Mouse (Mus musculus) kidney, adult 2 months (tissue): ENCODE measurements around the gene Tyk2. TPM values are rescaled to one million over a fixed set of nuclear protein-coding genes. Genes with fewer than 3 reads are reported as not detected.
A peak's percentile ranks its signal among the peaks of the same experiment; 100 is the strongest.

Experiments
- DNase-seq: peaks from one replicate; pipeline ENCODE4 v3.0.0; 2021
- H3K27ac ChIP-seq: fragments of 200-500 bp; 2 replicates; pipeline ENCODE4 v1.5.1; 2012; ENCODE audit warnings: low read depth, low read length, control low read depth, inconsistent platforms; ENCODE audit not compliant: insufficient read depth
- H3K27me3 ChIP-seq: fragments of 200-500 bp; replicated peaks from 2 replicates; pipeline ENCODE4 v1.6.1; 2012; ENCODE audit warnings: mild to moderate bottlenecking, moderate library complexity, low read length, inconsistent platforms; ENCODE audit not compliant: control insufficient read depth, insufficient read depth
- H3K36me3 ChIP-seq: fragments of 200-500 bp; 2 replicates; pipeline ENCODE4 v1.6.1; 2012; ENCODE audit warnings: mild to moderate bottlenecking, moderate library complexity, low read length, inconsistent platforms; ENCODE audit not compliant: control insufficient read depth, insufficient read depth
- H3K4me1 ChIP-seq: fragments of 200-500 bp; 2 replicates; pipeline ENCODE4 v1.6.1; 2011; ENCODE audit warnings: low read length; ENCODE audit not compliant: control insufficient read depth, insufficient read depth
- H3K4me3 ChIP-seq: fragments of 200-500 bp; 2 replicates; pipeline ENCODE4 v1.5.1; 2011; ENCODE audit warnings: mild to moderate bottlenecking, low read depth, low read length, control low read depth; ENCODE audit not compliant: insufficient read depth
- CTCF ChIP-seq: fragments of 200-500 bp; conservative IDR thresholded peaks from 2 replicates; pipeline ENCODE4 v1.5.1; 2011; ENCODE audit warnings: low read depth, mild to moderate bottlenecking, control low read depth, low read length, moderate library complexity, mixed read lengths; ENCODE audit not compliant: insufficient read depth, insufficient read length
- POLR2A ChIP-seq: fragments of 200-500 bp; IDR thresholded peaks from one replicate; pipeline ENCODE4 v1.6.1; 2011; ENCODE audit warnings: low read depth, low read length, control low read depth
- WGBS: fragments of 180-500 bp; shearing (Covaris S2); methylation state at CpG from one replicate; pipeline ENCODE4 v1.1.7; 2018; 5-methylcytosine and 5-hydroxymethylcytosine counted together
- polyA plus RNA-seq: library from polyadenylated mRNA; depleted of rRNA; stranded (reverse); fragments of >200 nt; gene quantifications from 2 replicates; pipeline ENCODE4 v1.2.3, GENCODE M21; 2012

Tyk2 gene
- polyA plus RNA-seq, 1 experiment = 17.0 TPM

DNA sequence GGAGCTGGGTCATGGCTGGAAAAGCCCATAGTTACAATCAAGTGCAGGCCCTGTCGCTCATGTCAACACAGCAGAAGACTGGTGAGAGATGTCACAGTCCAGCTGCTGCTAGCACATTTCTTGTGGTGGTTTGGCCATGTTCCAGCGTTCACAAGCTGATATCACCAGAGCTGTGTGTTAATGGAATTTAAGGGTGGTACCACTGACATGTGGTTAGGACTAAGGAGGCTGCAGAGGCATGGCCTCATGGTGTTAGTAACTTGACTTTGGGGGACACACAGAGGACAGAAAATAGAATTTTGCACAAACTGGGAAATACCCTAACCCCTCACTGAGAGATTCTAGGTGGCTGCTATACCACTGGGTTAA, 4.8 kb downstream of the Tyk2 start:
- 54% methylated on average over 2 of the region's 2 CpGs for WGBS
- TF ChIP-seq POLR2A = no peak
- no peak for TF ChIP-seq CTCF
- Histone ChIP-seq H3K36me3 (no peaks in the 10 kb centered on the region), H3K4me1 (peaks cover 4% of the 10 kb centered on the region; the same call in 1 of the 2 replicates), H3K4me3 (no peak overlapping the region), H3K27me3 (no peaks in the 10 kb centered on the region), H3K27ac (no peak overlapping the region)
- no peak for DNase-seq

DNA sequence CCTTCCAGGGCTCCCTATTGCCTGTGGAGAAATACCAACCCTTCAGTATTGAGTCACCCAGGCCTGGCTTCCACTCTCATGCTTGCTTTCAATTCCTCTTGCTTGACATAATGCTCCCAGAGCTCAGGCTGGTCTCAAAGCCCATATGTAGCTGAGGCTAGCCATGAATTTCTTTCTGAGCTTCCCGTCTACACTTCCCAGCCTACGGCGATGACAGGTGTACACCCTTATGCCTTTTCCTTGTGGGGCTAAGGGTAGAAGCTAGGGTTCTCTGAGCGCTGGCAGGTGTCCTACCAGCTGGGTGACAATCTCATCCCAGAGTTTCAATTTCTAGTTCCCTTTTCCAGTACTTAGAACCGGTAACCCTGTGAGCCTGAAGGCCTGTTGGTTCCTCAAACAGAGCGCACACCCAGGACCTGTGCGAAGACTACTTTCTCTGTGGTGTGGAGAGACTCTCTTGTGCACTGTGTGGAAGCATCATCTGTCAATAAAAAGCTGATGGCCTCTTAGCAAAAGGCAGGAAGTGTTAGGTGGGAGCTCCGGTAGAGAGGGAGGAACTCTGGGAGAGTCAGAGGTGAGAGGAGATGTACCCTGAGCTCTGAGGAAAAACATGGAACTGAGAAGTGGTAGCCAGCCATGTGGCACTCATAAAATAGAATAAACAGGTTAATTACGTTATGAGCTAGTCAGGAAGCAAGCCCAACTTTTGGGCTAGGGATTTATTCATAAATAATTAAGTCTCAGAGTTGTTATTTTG, 5.4 kb downstream of the Tyk2 start:
- DNase-seq = no peak

DNA sequence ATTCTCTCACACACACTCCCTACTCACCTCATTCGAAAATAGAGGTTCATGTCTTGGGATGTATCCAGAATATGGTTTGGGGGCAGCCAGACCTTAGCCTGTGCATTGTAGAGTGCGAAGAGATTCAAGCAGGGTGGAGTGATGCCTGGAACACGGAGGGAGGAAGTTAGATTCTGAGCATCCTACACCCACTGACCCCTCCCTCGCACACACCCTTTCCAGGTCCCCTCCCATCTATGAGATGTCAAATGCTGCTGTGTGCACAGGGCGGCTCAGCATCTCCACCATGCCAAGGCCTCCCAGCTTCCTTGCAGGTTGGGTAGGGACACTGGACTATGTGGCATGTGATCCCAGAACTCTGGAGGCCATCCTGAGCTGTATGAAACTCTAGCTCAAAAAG, 6.2 kb downstream of the Tyk2 start:
- 84% methylated on average over 5 of the region's 5 CpGs for WGBS
- H3K36me3 ChIP-seq = no peaks in the 10 kb centered on the region
- no peak overlapping the region for H3K27ac ChIP-seq
- no peaks in the 10 kb centered on the region for H3K27me3 ChIP-seq
- no peak for DNase-seq
- no peak overlapping the region for H3K4me3 ChIP-seq
- no peaks in the 10 kb centered on the region for H3K4me1 ChIP-seq
- no peak for TF ChIP-seq CTCF
- TF ChIP-seq POLR2A = no peak

More for the DNA sequence above, 5.4 kb downstream of the Tyk2 start:
- TF ChIP-seq POLR2A (no peak), CTCF (no peak)
- WGBS = 84% methylated on average over 9 of the region's 9 CpGs
- Histone ChIP-seq H3K27ac (no peak overlapping the region), H3K4me3 (no peak overlapping the region), H3K4me1 (peaks cover 4% of the 10 kb centered on the region; the same call in 1 of the 2 replicates), H3K36me3 (no peaks in the 10 kb centered on the region), H3K27me3 (no peaks in the 10 kb centered on the region)

GRCm38 (mm10) chr9:21121483-21121882, 9.6 kb downstream of the Tyk2 start:
- H3K36me3 ChIP-seq = no peaks in the 10 kb centered on the region
- no peaks in the 10 kb centered on the region for H3K4me1 ChIP-seq
- WGBS = 89% methylated on average over 16 of the region's 16 CpGs
- TF ChIP-seq CTCF (no peak), POLR2A (no peak)
- H3K4me3 ChIP-seq = no peak overlapping the region
- DNase-seq = peak; percentile 48
- H3K27ac ChIP-seq = no peak overlapping the region
- no peaks in the 10 kb centered on the region for H3K27me3 ChIP-seq

GRCm38 (mm10) chr9:21117073-21117472, 14.0 kb downstream of the Tyk2 start:
- 65% methylated on average over 6 of the region's 6 CpGs for WGBS

DNA sequence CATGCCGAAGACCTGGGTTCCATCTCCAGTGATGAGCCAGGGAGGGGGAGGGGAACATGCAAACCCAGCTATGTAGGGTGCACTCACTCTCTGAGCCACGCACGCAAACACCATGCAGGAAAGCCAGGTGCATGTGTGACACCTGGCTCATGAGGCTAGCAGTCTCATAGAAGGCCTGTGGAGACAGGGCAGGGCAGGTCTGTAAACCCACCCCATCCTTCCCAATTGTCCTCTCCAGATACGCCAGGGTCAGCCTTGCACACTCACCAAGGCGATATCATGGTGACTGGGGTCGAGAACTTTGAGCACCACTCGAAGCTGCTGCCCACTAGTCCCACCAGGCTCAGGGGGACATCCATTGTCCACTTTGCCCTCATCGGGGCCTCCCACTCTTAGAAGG, 15.9 kb downstream of the Tyk2 start:
- Histone ChIP-seq H3K4me1 (no peaks in the 10 kb centered on the region), H3K36me3 (no peaks in the 10 kb centered on the region), H3K4me3 (no peak overlapping the region), H3K27ac (no peak overlapping the region), H3K27me3 (no peaks in the 10 kb centered on the region)
- no peak for DNase-seq
- no peak for TF ChIP-seq CTCF
- no peak for TF ChIP-seq POLR2A
- WGBS = 91% methylated on average over 8 of the region's 8 CpGs

More at GRCm38 (mm10) chr9:21117073-21117472, 14.0 kb downstream of the Tyk2 start:
- Histone ChIP-seq H3K4me3 (no peak overlapping the region), H3K27ac (no peak overlapping the region), H3K36me3 (no peaks in the 10 kb centered on the region), H3K4me1 (no peaks in the 10 kb centered on the region), H3K27me3 (no peaks in the 10 kb centered on the region)
- TF ChIP-seq POLR2A (no peak), CTCF (no peak)
- no peak for DNase-seq

- WGBS = 88% methylated on average over 7 of the region's 7 CpGs
- Histone ChIP-seq H3K36me3 (no peaks in the 10 kb centered on the region), H3K27me3 (no peaks in the 10 kb centered on the region), H3K4me1 (no peaks in the 10 kb centered on the region), H3K27ac (no peak overlapping the region), H3K4me3 (no peak overlapping the region)
- no peak for TF ChIP-seq POLR2A
- no peak for DNase-seq
These were observed 16.9 kb downstream of the Tyk2 start for GRCm38 (mm10) chr9:21114190-21114589.

DNA sequence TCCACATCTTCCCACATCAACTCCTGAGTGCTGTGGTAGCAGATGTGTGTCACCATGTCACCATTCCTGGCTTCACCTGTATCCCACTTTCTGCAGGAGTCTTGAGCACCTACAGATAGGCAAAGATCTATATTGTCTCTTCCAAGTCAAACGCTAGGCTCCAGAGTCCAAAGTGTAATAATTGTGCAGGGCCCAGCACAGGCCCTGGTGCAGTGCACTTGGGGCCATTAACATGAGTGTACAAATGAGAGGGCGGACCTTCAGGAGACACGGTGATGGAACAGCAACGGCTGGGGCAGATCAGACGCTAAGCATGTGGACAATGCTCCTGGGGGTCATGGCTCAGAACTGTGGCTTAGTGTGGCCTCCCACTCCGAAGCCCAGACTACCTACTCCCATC, 17.3 kb downstream of the Tyk2 start:
- 85% methylated on average over 6 of the region's 6 CpGs for WGBS
- no peak overlapping the region for H3K4me3 ChIP-seq
- H3K27ac ChIP-seq = no peak overlapping the region
- H3K4me1 ChIP-seq = no peaks in the 10 kb centered on the region
- no peaks in the 10 kb centered on the region for H3K36me3 ChIP-seq
- TF ChIP-seq POLR2A (no peak), CTCF (no peak)
- DNase-seq = no peak
- no peaks in the 10 kb centered on the region for H3K27me3 ChIP-seq
